Mouse (Mus musculus) ES-E14 (cell line): ENCODE measurements at regions not wholly inside any gene's neighbourhood (a gene's known extent, or its start where the extent isn't known, plus 50 kb on each side); places are given as distances from the start of the nearest gene placed in this dataset.
A peak's percentile ranks its signal among the peaks of the same experiment; 100 is the strongest.

Experiments used
- DNase-seq: peaks from one replicate; pipeline ENCODE4 v3.0.0-alpha.2; 2013; ENCODE audit warnings: low read depth, low spot score
- H3K27ac ChIP-seq: 2 replicates; pipeline ENCODE4 v1.5.1; 2012; ENCODE audit warnings: low read depth, mild to moderate bottlenecking, low read length, moderate library complexity, mixed read lengths; ENCODE audit not compliant: poor library complexity, insufficient read depth, severe bottlenecking
- H3K36me3 ChIP-seq: 2 replicates; pipeline ENCODE4 v1.6.1; 2012; ENCODE audit warnings: mild to moderate bottlenecking, low read length, moderate library complexity, mixed read lengths; ENCODE audit not compliant: control insufficient read depth, poor library complexity, insufficient read depth, severe bottlenecking
- H3K4me1 ChIP-seq, 2 experiments: fragments of 150-350 bp in 1 of 2; sonication (generic) in 1 of 2; 2 replicates each; pipeline ENCODE4 v1.6.1; 2012; ENCODE audit warnings: low read length in 2 of 2, mild to moderate bottlenecking in 1 of 2, mixed read lengths in 1 of 2; ENCODE audit not compliant: control insufficient read depth in 2 of 2, insufficient read depth in 2 of 2, poor library complexity in 1 of 2
- H3K4me3 ChIP-seq, 2 experiments: fragments of 150-350 bp in 1 of 2; sonication (generic) in 1 of 2; 2 replicates each; pipeline ENCODE4 v1.5.1; 2012; ENCODE audit warnings: low read length in 2 of 2, low read depth in 1 of 2, mild to moderate bottlenecking in 1 of 2, mixed read lengths in 1 of 2; ENCODE audit not compliant: insufficient read depth in 1 of 2, poor library complexity in 1 of 2, severe bottlenecking in 1 of 2
- H3K9ac ChIP-seq: 2 replicates; pipeline ENCODE4 v1.6.1; 2012; ENCODE audit warnings: low read depth, mild to moderate bottlenecking, low read length, mixed read lengths; ENCODE audit not compliant: poor library complexity, insufficient read depth, severe bottlenecking
- H3K9me3 ChIP-seq: fragments of 150-350 bp; sonication (generic); 2 replicates; pipeline ENCODE4 v1.6.1; 2012; ENCODE audit warnings: low read depth, mild to moderate bottlenecking, low read length; ENCODE audit not compliant: control insufficient read depth, insufficient read depth
- CHD2 ChIP-seq: IDR thresholded peaks from 2 replicates; pipeline ENCODE4 v1.6.1; 2014; ENCODE audit warnings: mild to moderate bottlenecking, low read depth, low read length, inconsistent platforms
- HCFC1 ChIP-seq: IDR thresholded peaks from 2 replicates; pipeline ENCODE4 v1.6.1; 2012; ENCODE audit warnings: low read length, inconsistent platforms, borderline replicate concordance; ENCODE audit not compliant: insufficient read depth
- MAFK ChIP-seq: IDR thresholded peaks from 2 replicates; pipeline ENCODE4 v1.6.1; 2014; ENCODE audit warnings: mild to moderate bottlenecking, low read depth, low read length, inconsistent platforms; ENCODE audit not compliant: insufficient read depth
- ZC3H11A ChIP-seq: IDR thresholded peaks from 2 replicates; pipeline ENCODE4 v1.6.1; 2012; ENCODE audit warnings: low read depth, mild to moderate bottlenecking, inconsistent platforms, low read length, borderline replicate concordance
- ZNF384 ChIP-seq: IDR thresholded peaks from 2 replicates; pipeline ENCODE4 v1.6.1; 2012; ENCODE audit warnings: low read depth, low read length, inconsistent platforms
- in situ Hi-C, 2 experiments: fragments of 600-800 bp; cut with MboI; formaldehyde crosslinking; loops; one replicate each; pipeline ENCODE4 v1.15.1; 2025; ENCODE audit warnings: low sequenced_read_pairs in 2 of 2, inconsistent platforms in 1 of 2; ENCODE audit not compliant: unreplicated experiment in 2 of 2

DNA sequence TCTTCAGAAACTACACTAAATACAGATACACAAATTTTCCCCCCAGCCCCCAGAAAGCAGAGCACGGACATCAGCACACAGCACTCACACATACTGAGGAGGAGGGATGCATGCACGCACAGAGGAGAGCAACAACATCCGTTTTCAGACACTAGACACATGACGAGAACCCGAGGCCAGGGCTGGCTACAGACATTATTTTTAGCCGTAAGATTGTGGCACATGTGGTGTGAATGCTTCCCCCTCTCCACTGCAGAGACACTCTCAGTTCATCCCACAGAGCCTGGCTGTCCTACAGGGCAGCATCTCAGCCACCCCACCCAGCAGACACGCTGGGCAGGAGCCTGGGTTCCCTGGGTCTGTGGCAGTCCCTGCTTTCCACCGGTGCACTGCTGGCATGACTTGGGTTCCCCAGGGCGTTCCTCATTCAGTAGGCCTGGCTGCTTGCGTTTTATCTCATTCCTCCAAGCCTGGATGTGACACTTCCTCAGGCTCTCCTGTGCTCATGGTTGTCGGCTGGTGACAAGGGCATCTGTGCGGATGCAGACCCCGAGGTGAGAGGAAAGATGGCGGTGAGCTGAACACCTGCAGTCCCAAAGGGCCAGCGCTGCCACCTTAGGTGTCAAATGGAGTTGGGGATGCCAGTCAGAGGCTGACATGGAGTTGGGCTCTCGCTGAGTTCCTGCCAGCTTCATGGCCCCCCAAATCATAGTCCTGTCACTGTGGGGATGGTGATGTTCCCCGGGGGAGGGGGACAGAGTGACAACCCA, 247.1 kb upstream of the Myt1l start:
- Histone ChIP-seq H3K27ac (no peak overlapping the region), H3K9ac (no peak overlapping the region)

DNA sequence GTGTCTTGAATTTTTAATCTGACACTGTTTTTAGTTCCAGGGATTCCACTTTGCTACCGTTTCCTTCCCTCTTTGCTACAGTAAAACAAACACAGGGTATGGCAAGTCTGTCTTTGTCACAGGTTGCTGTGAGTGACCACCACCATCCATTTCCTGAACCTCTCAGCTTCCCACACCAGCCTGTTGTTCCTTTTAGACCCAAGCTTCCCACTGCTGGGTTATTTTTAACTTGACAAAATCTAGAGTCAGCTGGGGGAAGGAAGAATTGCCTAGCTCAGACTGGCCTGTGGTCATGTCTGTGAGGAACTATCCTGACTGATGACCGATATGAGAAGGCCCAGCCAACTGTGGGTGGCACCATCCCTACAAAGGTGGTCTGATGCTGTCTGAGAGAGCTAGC, 239.4 kb upstream of the Myt1l start:
- Histone ChIP-seq H3K9ac (no peak overlapping the region), H3K27ac (no peak overlapping the region), H3K9me3 (no peaks in the 10 kb centered on the region), H3K4me1 (no peaks in the 10 kb centered on the region), H3K36me3 (no peaks in the 10 kb centered on the region), H3K4me3 (no peak overlapping the region)
- TF ChIP-seq MAFK (no peak), ZC3H11A (no peak), CHD2 (no peak)
- no peak for DNase-seq
- in situ Hi-C loops = no loop called here

More for the DNA sequence above, 247.1 kb upstream of the Myt1l start:
- TF ChIP-seq HCFC1 (no peak), ZNF384 (no peak), CHD2 (no peak), ZC3H11A (no peak), MAFK (no peak)
- no peak for DNase-seq
- H3K4me3 ChIP-seq = no peak overlapping the region
- in situ Hi-C loops = no loop called here
- H3K9me3 ChIP-seq = no peaks in the 10 kb centered on the region
- H3K4me1 ChIP-seq = no peaks in the 10 kb centered on the region
- H3K36me3 ChIP-seq = no peaks in the 10 kb centered on the region

DNA sequence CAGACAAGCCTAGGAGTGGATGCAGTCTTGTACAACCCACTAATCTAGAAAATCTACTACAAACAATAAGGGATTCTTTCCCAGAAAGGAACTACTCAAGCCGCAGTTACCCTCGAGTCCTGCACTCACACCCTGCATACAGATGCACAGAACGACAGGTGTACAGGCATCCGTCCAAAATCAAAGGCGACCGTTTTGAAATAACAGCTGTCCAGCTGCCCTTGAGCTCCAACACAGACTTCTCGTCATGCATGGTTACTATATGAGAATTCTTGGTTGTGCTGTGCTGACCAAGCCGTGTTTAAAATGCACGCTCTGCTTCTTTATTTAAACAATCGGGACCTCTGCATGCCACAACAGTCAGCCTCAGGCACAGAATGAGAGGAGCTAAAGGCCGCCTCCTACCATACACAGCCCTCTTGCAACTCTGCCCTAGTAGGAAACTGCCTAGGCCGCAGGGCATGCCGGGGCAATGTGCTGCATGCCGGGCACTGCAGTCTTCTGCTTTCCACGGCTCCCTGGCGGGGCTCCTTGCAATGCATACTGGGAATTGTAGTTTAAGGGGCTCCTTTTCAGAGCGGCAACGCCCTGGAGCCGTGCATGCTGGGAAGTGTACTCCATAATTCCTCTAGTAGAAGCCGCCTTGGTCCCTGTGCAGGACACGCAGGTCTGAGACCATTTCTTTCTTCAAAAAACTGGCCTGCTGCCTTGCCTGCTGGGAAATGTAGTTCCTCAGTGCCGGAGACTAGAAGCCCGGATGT, 237.4 kb upstream of the Myt1l start:
- in situ Hi-C loops = no loop called here
- Histone ChIP-seq H3K4me1 (no peaks in the 10 kb centered on the region), H3K9ac (peak overlapping the region; percentile 51), H3K27ac (peak overlapping the region; percentile 56; the same call in 1 of the 2 replicates), H3K36me3 (no peaks in the 10 kb centered on the region), H3K9me3 (no peaks in the 10 kb centered on the region), H3K4me3 (peak overlapping the region; percentile 50 to 62)
- TF ChIP-seq MAFK (no peak), ZNF384 (peak; percentile 59; the same call in 1 of the 2 replicates), CHD2 (0 out of 2 replicates have a peak, but pooled peaks have one; percentile 20), HCFC1 (peak; percentile 96), ZC3H11A (no peak)
- DNase-seq = peak; percentile 85

DNA sequence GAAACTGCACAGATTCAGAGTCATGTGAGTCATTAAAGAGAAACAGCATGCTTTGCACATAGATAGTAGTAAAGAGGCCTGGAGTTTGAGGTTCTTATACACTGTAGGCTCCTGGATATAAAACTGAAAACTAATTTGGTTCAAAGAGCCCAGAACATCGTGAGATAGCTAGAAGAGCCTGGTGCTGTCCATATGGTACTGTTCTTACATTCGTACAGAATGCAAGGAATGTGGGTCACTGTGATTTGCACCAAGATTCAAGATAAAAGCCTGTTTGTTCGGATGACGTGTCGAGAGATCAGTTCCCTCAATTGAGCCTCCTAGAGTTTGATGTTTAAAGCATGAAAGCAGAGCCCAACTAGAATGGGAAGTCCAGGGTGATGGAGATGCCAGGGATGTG, 230.2 kb upstream of the Myt1l start:
- H3K9ac ChIP-seq = no peak overlapping the region
- no peaks in the 10 kb centered on the region for H3K4me1 ChIP-seq
- H3K36me3 ChIP-seq = no peaks in the 10 kb centered on the region
- no peak for TF ChIP-seq HCFC1
- TF ChIP-seq CHD2 = no peak
- no peak for TF ChIP-seq ZNF384
- TF ChIP-seq ZC3H11A = no peak
- TF ChIP-seq MAFK = no peak
- no peak for DNase-seq
- no peak overlapping the region for H3K4me3 ChIP-seq
- no peaks in the 10 kb centered on the region for H3K9me3 ChIP-seq
- in situ Hi-C loops = no loop called here
- H3K27ac ChIP-seq = no peak overlapping the region

DNA sequence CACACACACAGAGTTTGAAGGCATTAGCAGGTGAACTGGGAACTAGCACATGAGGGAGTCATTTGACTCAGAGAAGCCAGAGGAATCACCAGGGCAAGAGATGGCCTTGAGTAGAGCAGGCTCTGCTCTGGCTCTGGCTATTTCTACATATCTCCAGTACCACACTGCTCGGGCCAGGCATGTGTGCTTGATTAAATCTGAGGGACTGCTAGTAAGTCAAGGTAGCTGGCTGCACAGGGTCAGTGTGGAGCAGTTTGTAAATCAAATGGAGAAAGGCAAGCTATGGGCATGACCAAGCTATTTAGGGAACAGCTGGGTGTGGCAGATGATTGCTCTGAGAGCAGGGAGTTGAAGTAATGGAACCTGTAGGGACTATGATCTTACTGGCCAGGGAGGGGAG, 212.5 kb upstream of the Myt1l start:
- H3K9ac ChIP-seq = no peak overlapping the region
- no peak overlapping the region for H3K4me3 ChIP-seq
- in situ Hi-C loops = no loop called here
- no peak for DNase-seq
- H3K9me3 ChIP-seq = no peaks in the 10 kb centered on the region
- H3K4me1 ChIP-seq = no peaks in the 10 kb centered on the region
- no peak for TF ChIP-seq ZNF384
- no peak for TF ChIP-seq HCFC1
- no peak for TF ChIP-seq MAFK
- no peak for TF ChIP-seq CHD2
- no peak for TF ChIP-seq ZC3H11A
- H3K27ac ChIP-seq = no peak overlapping the region
- no peaks in the 10 kb centered on the region for H3K36me3 ChIP-seq
